Comparison of ENCODE assay signal across 8 mouse cellular contexts in the genomic region with DNA sequence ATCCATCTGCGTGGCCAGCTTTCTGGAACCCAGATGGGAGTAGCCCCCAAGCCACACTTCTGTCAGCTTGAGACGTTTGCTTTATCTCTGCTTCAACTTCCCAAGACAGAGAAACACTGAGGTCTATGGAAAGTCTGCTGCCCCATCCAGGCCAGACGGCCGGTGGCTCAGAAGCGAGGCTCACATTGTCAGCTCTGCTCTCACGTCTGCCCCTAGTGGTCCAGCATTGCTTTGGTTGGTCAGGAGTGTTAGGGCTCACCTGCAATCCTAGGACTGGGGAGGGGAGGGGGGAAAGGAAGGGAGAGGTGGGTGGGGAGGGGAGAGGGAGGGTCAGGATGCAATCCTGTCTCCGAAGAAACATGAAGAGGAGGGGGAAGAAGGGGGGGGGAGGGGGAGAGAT. TPM values are rescaled to one million over a fixed set of nuclear protein-coding genes. Genes with fewer than 3 reads are reported as not detected.
DNase-seq lines count a peak whose midpoint lies in the region; ATAC-seq and TF ChIP-seq lines count a peak whose summit lies in the region.

No protein-coding gene starts in this region.

- H3K27ac ChIP-seq in gastrocnemius, adult 2 months, result no peak overlapping the region
- no peak overlapping the region for H3K27ac ChIP-seq in limb, embryonic 14.5 days (replicated peaks; ENCODE audit: low read depth, low read length)

- H3K27me3 ChIP-seq in limb, embryonic 14.5 days (ENCODE audit: control insufficient read depth, insufficient read depth, low read length), result no peaks in the 10 kb centered on the region

- no peak overlapping the region for H3K9ac ChIP-seq in limb, embryonic 14.5 days (ENCODE audit: low read depth, low read length, severe bottlenecking)

- no peak overlapping the region for H3K4me2 ChIP-seq in limb, embryonic 14.5 days (replicated peaks; ENCODE audit: low read depth, low read length, severe bottlenecking)

- TF ChIP-seq POLR2A in limb, embryonic 14.5 days (IDR thresholded peaks at IDR 0.05; ENCODE audit: borderline replicate concordance, extremely low read depth, insufficient read depth, insufficient read length), result no peak

- TF ChIP-seq CTCF in gastrocnemius, adult 2 months (IDR thresholded peaks at IDR 0.05), result peak; percentile 42

- ATAC-seq in common myeloid progenitor, adult 5-6 weeks (replicated peaks; ENCODE audit: low read depth, poor library complexity, severe bottlenecking), result peak; percentile 57
- no peak for ATAC-seq in limb, embryonic 14.5 days (ENCODE audit: low FRiP score, low read depth)

- no peak overlapping the region for H3K4me3 ChIP-seq in gastrocnemius, adult 2 months
- H3K4me3 ChIP-seq in limb, embryonic 14.5 days (replicated peaks; ENCODE audit: low read length), result no peak overlapping the region

- no peaks in the 10 kb centered on the region for H3K36me3 ChIP-seq in limb, embryonic 14.5 days (ENCODE audit: control insufficient read depth, insufficient read depth, low read length)

- H3K9me3 ChIP-seq in limb, embryonic 14.5 days (ENCODE audit: control insufficient read depth, low read length), result no peaks in the 10 kb centered on the region

- no peak for DNase-seq in gastrocnemius, adult 2 months
- DNase-seq in gastrocnemius, adult 8-10 months (ENCODE audit: low spot score in 2 of 2), result no peak
- peak; percentile 42 for DNase-seq in ovary, postnatal 36 days (ENCODE audit: low spot score)
- no peak for DNase-seq in ovary, postnatal 10 days (ENCODE audit: low spot score)
- peak; percentile 39 for DNase-seq in limb, embryonic 14.5 days (ENCODE audit: low spot score)
- peak; percentile 55 for DNase-seq in thymus, postnatal 0 days (ENCODE audit: low spot score)
- DNase-seq in heart, postnatal 25 days (ENCODE audit: low spot score), result no peak

- intact Hi-C loops in gastrocnemius, adult 2 months (cut with DNase I), result no loop called here
- intact Hi-C loops in heart, postnatal 25 days (cut with DNase I), result no loop called here

- WGBS in limb, embryonic 14.5 days, result 8% methylated on average over 7 of the region's 7 CpGs

- H3K4me1 ChIP-seq in limb, embryonic 14.5 days (ENCODE audit: control insufficient read depth, insufficient read depth, low read length), result no peaks in the 10 kb centered on the region

RNA-seq across cellular contexts. Expression of gene Plxdc1, which starts 38.8 kb away (rescaled TPM):
- 1 to 10 TPM; 3.0 to 3.1 TPM for total RNA-seq in gastrocnemius, adult 2 months (2021)
- 1 to 10 TPM; 1.3 to 3.4 (median 1.9) TPM for total RNA-seq in gastrocnemius, adult 8-10 months (2022)
- 1.2 and 3.3 TPM in 2 replicates for total RNA-seq in common myeloid progenitor, adult 5-6 weeks (2017)
- polyA plus RNA-seq in limb, embryonic 14.5 days (2012; rRNA removed), result 1.0 and 1.1 TPM in 2 replicates
- 1.1 and 1.7 TPM in 2 replicates for polyA plus RNA-seq in limb, embryonic 14.5 days (2014; fragmentation: Nextera tagmentation; extraction: Ambion mirVana)
- 36.6 and 42.0 TPM in 2 replicates for polyA plus RNA-seq in thymus, postnatal 0 days (2015; fragmentation: Nextera tagmentation; extraction: Ambion mirVana)
- total RNA-seq in heart, postnatal 25 days (2021), result 1 to 10 TPM; 5.4 to 6.0 TPM

RNA-seq across cellular contexts. Expression of gene Arl5c, which starts 48.6 kb away (rescaled TPM):
- under 1 TPM; 0.31 to 0.47 TPM for total RNA-seq in gastrocnemius, adult 2 months (2021)
- under 1 TPM in 2 of 4 experiments, not detected in 2; 0.18 to 0.19 TPM for total RNA-seq in gastrocnemius, adult 8-10 months (2022)
- 1.2 and 2.2 TPM in 2 replicates for total RNA-seq in common myeloid progenitor, adult 5-6 weeks (2017)
- 2.4 and 2.7 TPM in 2 replicates for polyA plus RNA-seq in limb, embryonic 14.5 days (2012; rRNA removed)
- 6.1 and 7.4 TPM in 2 replicates for polyA plus RNA-seq in limb, embryonic 14.5 days (2014; fragmentation: Nextera tagmentation; extraction: Ambion mirVana)
- polyA plus RNA-seq in thymus, postnatal 0 days (2015; fragmentation: Nextera tagmentation; extraction: Ambion mirVana), result 201 and 211 TPM in 2 replicates
- total RNA-seq in heart, postnatal 25 days (2021), result under 1 TPM; 0.57 to 0.92 TPM

Comparison
In these comparisons a context has a peak if more than half of its experiments do, and no peak if none do; other contexts are left out.
1. DNase-seq: peak in ovary, postnatal 36 days (single experiment), limb, embryonic 14.5 days (single experiment) and thymus, postnatal 0 days (single experiment); none in gastrocnemius, adult 2 months (single experiment), gastrocnemius, adult 8-10 months (0 of 2), ovary, postnatal 10 days (single experiment) and heart, postnatal 25 days (single experiment).